Mouse (Mus musculus): Measurements from ENCODE around the gene Gm15127. TPM values are rescaled to one million over a fixed set of nuclear protein-coding genes. Genes with fewer than 3 reads are reported as not detected.
"Not testable (repeated sequence)": the region's sequence is repeated elsewhere in the genome, so short reads cannot be mapped to it uniquely, and the experiment has no call there.

Gm15127 gene
- not detected in 2 replicates for polyA plus RNA-seq (2015; fragmentation: Nextera tagmentation; extraction: Ambion mirVana)

- ATAC-seq (replicated peaks; ENCODE audit: low FRiP score); H3K27me3 ChIP-seq; H3K4me3 ChIP-seq (replicated peaks); H3K36me3 ChIP-seq; H3K9me3 ChIP-seq (replicated peaks); H3K4me1 ChIP-seq; H3K4me2 ChIP-seq; H3K27ac ChIP-seq; H3K9ac ChIP-seq: not testable (repeated sequence)
- 91% methylated on average over 2 of the region's 4 CpGs for WGBS
These were observed at the start of gene Gm15127 for GRCm38 (mm10) chrX:148663298-148663697. Gm15127 (plus strand) TSS chrX:148663598.

GRCm38 (mm10) chrX:148615053-148615452 is 48.3 kb upstream of the Gm15127 start, which contains the start of gene Gm8334:
Gm8334 (minus strand) TSS chrX:148615153.
- 87% methylated on average over 4 of the region's 7 CpGs for WGBS
- H3K9ac ChIP-seq; H3K4me1 ChIP-seq; H3K27me3 ChIP-seq; H3K9me3 ChIP-seq (replicated peaks); H3K4me3 ChIP-seq (replicated peaks); H3K36me3 ChIP-seq; H3K27ac ChIP-seq; H3K4me2 ChIP-seq; ATAC-seq (replicated peaks; ENCODE audit: low FRiP score): not testable (repeated sequence)

- H3K4me3 ChIP-seq (replicated peaks); H3K4me1 ChIP-seq; H3K27ac ChIP-seq; H3K9me3 ChIP-seq (replicated peaks); H3K4me2 ChIP-seq; H3K27me3 ChIP-seq; ATAC-seq (replicated peaks; ENCODE audit: low FRiP score); H3K36me3 ChIP-seq; H3K9ac ChIP-seq: not testable (repeated sequence)
- 12% methylated on average over 1 of the region's 1 CpGs for WGBS
These were observed 12.9 kb downstream of the Gm15127 start for GRCm38 (mm10) chrX:148676290-148676689.

Other genes with a start within 250 kb of the Gm15127 start
- not detected in 2 replicates for gene Gm15114, start 174.6 kb upstream of the Gm15127 start, polyA plus RNA-seq (2015; fragmentation: Nextera tagmentation; extraction: Ambion mirVana)
- not detected in 2 replicates for gene Gm8334, start 48.4 kb upstream of the Gm15127 start, polyA plus RNA-seq (2015; fragmentation: Nextera tagmentation; extraction: Ambion mirVana)
- not detected in 2 replicates for gene Luzp4, start 194.0 kb downstream of the Gm15127 start, polyA plus RNA-seq (2015; fragmentation: Nextera tagmentation; extraction: Ambion mirVana)

Measured in kidney, embryonic 15.5 days (tissue).